Mouse (Mus musculus) myocyte (in vitro differentiated cells): ENCODE results near the gene Slc12a8. TPM values are rescaled to one million over a fixed set of nuclear protein-coding genes. Genes with fewer than 3 reads are reported as not detected.

Experiments used
- H3K27me3 ChIP-seq: one replicate; pipeline ENCODE4 v1.6.1; 2011; ENCODE audit not compliant: control insufficient read depth, insufficient read depth, insufficient read length
- H3K36me3 ChIP-seq: one replicate; pipeline ENCODE4 v1.6.1; 2011; ENCODE audit not compliant: control insufficient read depth, insufficient read depth
- H3K4me2 ChIP-seq: one replicate; pipeline ENCODE4 v1.6.1; 2011; ENCODE audit warnings: low read depth, control low read depth
- H3K4me3 ChIP-seq: one replicate; pipeline ENCODE4 v1.5.1; 2011; ENCODE audit warnings: mild to moderate bottlenecking, control low read depth, moderate library complexity
- H3K79me2 ChIP-seq: one replicate; pipeline ENCODE4 v1.6.1; 2011; ENCODE audit not compliant: control insufficient read depth, insufficient read depth
- H3ac ChIP-seq: one replicate; pipeline ENCODE4 v1.6.1; 2011; ENCODE audit not compliant: control insufficient read depth, insufficient read length
- CEBPB ChIP-seq: IDR thresholded peaks from 2 replicates; pipeline ENCODE4 v1.6.1; 2011; ENCODE audit warnings: mild to moderate bottlenecking, moderate library complexity; ENCODE audit not compliant: poor library complexity, insufficient read depth, severe bottlenecking
- E2F4 ChIP-seq: IDR thresholded peaks from one replicate; pipeline ENCODE4 v1.6.1; 2011; ENCODE audit warnings: mild to moderate bottlenecking, control low read depth, moderate library complexity; ENCODE audit not compliant: insufficient read depth
- MAX ChIP-seq: IDR thresholded peaks from one replicate; pipeline ENCODE4 v1.6.1; 2011; ENCODE audit warnings: low read depth, mild to moderate bottlenecking, control low read depth
- MYOD1 ChIP-seq, 3 experiments: IDR thresholded peaks; one replicate each; pipeline ENCODE4 v1.6.1; 2011; ENCODE audit warnings: control low read depth in 2 of 3, low read depth in 2 of 3, mild to moderate bottlenecking in 2 of 3, moderate library complexity in 1 of 3; ENCODE audit not compliant: insufficient read length in 2 of 3, control insufficient read depth in 1 of 3
- MYOG ChIP-seq, 3 experiments: IDR thresholded peaks; one replicate each; pipeline ENCODE4 v1.6.1; 2011; ENCODE audit warnings: control low read depth in 2 of 3, low read depth in 2 of 3, mild to moderate bottlenecking in 2 of 3; ENCODE audit not compliant: insufficient read length in 2 of 3, control insufficient read depth in 1 of 3, insufficient read depth in 1 of 3
- POLR2A ChIP-seq: IDR thresholded peaks from one replicate; pipeline ENCODE4 v1.6.1; 2011; ENCODE audit warnings: low read depth, mild to moderate bottlenecking, control low read depth, moderate library complexity; ENCODE audit not compliant: insufficient read length
- POLR2AphosphoS2 ChIP-seq: IDR thresholded peaks from one replicate; pipeline ENCODE4 v1.6.1; 2011; ENCODE audit warnings: low read depth, control low read depth; ENCODE audit not compliant: insufficient read length
- REST ChIP-seq: IDR thresholded peaks from one replicate; pipeline ENCODE4 v1.6.1; 2011; ENCODE audit warnings: mild to moderate bottlenecking, control low read depth, moderate library complexity; ENCODE audit not compliant: insufficient read depth, insufficient read length
- SRF ChIP-seq: IDR thresholded peaks from one replicate; pipeline ENCODE4 v1.6.1; 2011; ENCODE audit warnings: low read depth; ENCODE audit not compliant: control insufficient read depth, insufficient read length
- TCF12 ChIP-seq: IDR thresholded peaks from one replicate; pipeline ENCODE4 v1.6.1; 2011; ENCODE audit warnings: mild to moderate bottlenecking, control low read depth; ENCODE audit not compliant: poor library complexity, insufficient read depth, severe bottlenecking
- TCF3 ChIP-seq: IDR thresholded peaks from one replicate; pipeline ENCODE4 v1.6.1; 2011; ENCODE audit warnings: low read depth, control low read depth; ENCODE audit not compliant: insufficient read length
- USF1 ChIP-seq: IDR thresholded peaks from one replicate; pipeline ENCODE4 v1.6.1; 2011; ENCODE audit warnings: low read depth, mild to moderate bottlenecking, control low read depth, moderate library complexity
- polyA plus RNA-seq: library from polyadenylated mRNA; unstranded; fragments of >200 nt; fragmentation: generic; extraction: Trizol; gene quantifications from one replicate; pipeline ENCODE4 v1.2.1, GENCODE M21; 2012; ENCODE audit warnings: missing spikeins

The Slc12a8 gene
- polyA plus RNA-seq, 1 experiment: 0.42 TPM

- TF ChIP-seq TCF3: no peak
- TF ChIP-seq CEBPB: no peak
- no peak for TF ChIP-seq MYOD1 (IDR thresholded peaks at IDR 0.05; ENCODE audit: control insufficient read depth in 1 of 3, insufficient read length in 2 of 3, low read depth in 2 of 3)
- TF ChIP-seq USF1: no peak
- TF ChIP-seq MAX: no peak
- TF ChIP-seq MYOG (IDR thresholded peaks at IDR 0.05; ENCODE audit: control insufficient read depth in 1 of 3, insufficient read depth in 1 of 3, insufficient read length in 2 of 3, low read depth in 2 of 3): no peak
- no peak for TF ChIP-seq SRF
- TF ChIP-seq REST: no peak
- no peak for TF ChIP-seq POLR2A
- TF ChIP-seq POLR2AphosphoS2: no peak
- no peak for TF ChIP-seq E2F4
- no peak for TF ChIP-seq TCF12
- Histone ChIP-seq H3K4me3 (no peak overlapping the region), H3K79me2 (peaks cover 9% of the 10 kb centered on the region), H3K36me3 (peaks cover 16% of the 10 kb centered on the region), H3K27me3 (no peaks in the 10 kb centered on the region), H3K4me2 (no peak overlapping the region), H3ac (no peak overlapping the region)
These were observed 191.7 kb downstream of the Slc12a8 start for GRCm38 (mm10) chr16:33708585-33709397.

Other genes with a start within 250 kb of the Slc12a8 start
- gene Zfp148, start 136.5 kb upstream of the Slc12a8 start, polyA plus RNA-seq: 7.9 TPM
- 28.3 TPM for gene Heg1, start 167.0 kb downstream of the Slc12a8 start, polyA plus RNA-seq